Mouse (Mus musculus) intestine, embryonic 16.5 days (tissue): ENCODE data around the gene Ppm1h. TPM values are rescaled to one million over a fixed set of nuclear protein-coding genes. Genes with fewer than 3 reads are reported as not detected.

Experiments
- ATAC-seq: fragments of 200-750 bp; cut with Nextera tagmentation; 2 replicates; pipeline ENCODE4 v1.8.0; 2017; ENCODE audit warnings: moderate TSS enrichment, moderate library complexity
- H3K27ac ChIP-seq: fragments of 300-500 bp; sonication (generic); 2 replicates; pipeline ENCODE4 v1.5.1; 2014; ENCODE audit warnings: mild to moderate bottlenecking, low read length
- H3K27me3 ChIP-seq: fragments of 300-500 bp; sonication (generic); replicated peaks from 2 replicates; pipeline ENCODE4 v1.6.1; 2014; ENCODE audit warnings: low read length, control low read depth, mixed read lengths; ENCODE audit not compliant: control insufficient read depth, insufficient read depth
- H3K36me3 ChIP-seq: fragments of 300-500 bp; sonication (generic); 2 replicates; pipeline ENCODE4 v1.6.1; 2014; ENCODE audit warnings: low read length, control low read depth; ENCODE audit not compliant: control insufficient read depth, insufficient read depth
- H3K4me1 ChIP-seq: fragments of 300-500 bp; sonication (generic); 2 replicates; pipeline ENCODE4 v1.6.1; 2014; ENCODE audit warnings: low read length, control low read depth, mixed read lengths; ENCODE audit not compliant: control insufficient read depth, insufficient read depth
- H3K4me2 ChIP-seq: fragments of 300-500 bp; sonication (generic); 2 replicates; pipeline ENCODE4 v1.6.1; 2014; ENCODE audit warnings: low read depth, low read length, control low read depth
- H3K4me3 ChIP-seq: fragments of 300-500 bp; sonication (generic); 2 replicates; pipeline ENCODE4 v1.5.1; 2014; ENCODE audit warnings: mild to moderate bottlenecking, low read length
- H3K9ac ChIP-seq: fragments of 300-500 bp; sonication (generic); 2 replicates; pipeline ENCODE4 v1.6.1; 2014; ENCODE audit warnings: low read depth, low read length
- H3K9me3 ChIP-seq: fragments of 300-500 bp; sonication (generic); 2 replicates; pipeline ENCODE4 v1.6.1; 2016; ENCODE audit warnings: low read length, control low read depth; ENCODE audit not compliant: control insufficient read depth
- WGBS: fragments of 180-500 bp; shearing (Covaris S2); extraction: QIAGEN DNeasy Blood & Tissue Kit; methylation state at CpG from one replicate; pipeline ENCODE4 v1.1.7; 2014; 5-methylcytosine and 5-hydroxymethylcytosine counted together
- polyA plus RNA-seq: library from polyadenylated mRNA; unstranded; fragments of >200 nt; fragmentation: Nextera tagmentation; extraction: Ambion mirVana; gene quantifications from 2 replicates; pipeline ENCODE4 v1.2.1, GENCODE M21; 2015

Gene Ppm1h
- polyA plus RNA-seq, 1 experiment from 2014 or later, result 14.8 TPM

DNA sequence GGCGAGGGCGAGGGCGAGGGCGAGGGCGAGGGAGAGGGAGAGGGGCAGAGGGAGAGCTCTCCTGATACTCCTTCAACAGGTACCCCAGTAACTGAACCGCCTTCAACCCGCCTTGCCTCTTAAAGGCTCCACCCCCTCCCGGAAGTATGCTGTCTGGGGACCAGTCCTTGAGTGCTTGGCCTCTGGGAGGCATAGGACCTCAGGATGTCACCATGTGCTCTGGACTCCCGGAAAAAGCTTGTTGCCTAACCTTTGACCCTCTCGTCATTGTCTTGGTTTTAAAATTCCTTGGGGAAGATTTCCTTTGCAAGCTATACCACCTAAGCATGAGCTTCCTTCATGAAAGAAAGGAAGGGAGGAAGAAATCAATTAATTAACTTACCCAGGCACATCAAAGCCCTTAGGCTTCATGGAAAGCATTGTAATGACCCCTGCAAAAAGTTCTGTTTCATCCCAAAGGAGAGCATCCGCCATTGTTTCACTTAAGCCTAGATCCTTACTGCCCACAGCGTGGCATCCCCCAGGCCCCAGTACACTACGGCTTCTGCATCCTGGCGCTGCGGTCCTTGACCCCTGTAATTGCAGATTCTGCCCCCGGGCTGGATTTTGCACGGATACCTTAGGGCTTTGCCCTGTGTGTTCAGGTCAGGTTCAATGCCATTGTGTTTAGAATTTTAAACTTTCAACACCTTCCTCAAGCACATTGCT, 15.5 kb downstream of the Ppm1h start:
- Histone ChIP-seq H3K9ac (no peak overlapping the region), H3K27me3 (no peaks in the 10 kb centered on the region), H3K9me3 (no peaks in the 10 kb centered on the region), H3K36me3 (no peaks in the 10 kb centered on the region), H3K27ac (no peak overlapping the region), H3K4me3 (no peak overlapping the region), H3K4me2 (no peak overlapping the region), H3K4me1 (peaks cover 5% of the 10 kb centered on the region; the same call in 1 of the 2 replicates)
- no peak for ATAC-seq
- 73% methylated on average over 12 of the region's 17 CpGs for WGBS

- H3K9me3 ChIP-seq, result no peaks in the 10 kb centered on the region
- ATAC-seq, result peak; percentile 93
- H3K4me2 ChIP-seq, result no peak overlapping the region
- H3K4me3 ChIP-seq, result no peak overlapping the region
- peaks cover 7% of the 10 kb centered on the region; the same call in 1 of the 2 replicates for H3K4me1 ChIP-seq
- no peaks in the 10 kb centered on the region for H3K27me3 ChIP-seq
- H3K9ac ChIP-seq, result no peak overlapping the region
- no peak overlapping the region; the same call in 1 of the 2 replicates for H3K27ac ChIP-seq
- H3K36me3 ChIP-seq, result no peaks in the 10 kb centered on the region
- WGBS, result 79% methylated on average over 1 of the region's 1 CpGs
These were observed 17.8 kb downstream of the Ppm1h start for GRCm38 (mm10) chr10:122696335-122696734.

GRCm38 (mm10) chr10:122698347-122698746, 19.8 kb downstream of the Ppm1h start:
- WGBS, result 76% methylated on average over 5 of the region's 5 CpGs
- ATAC-seq, result no peak
- no peak overlapping the region for H3K4me3 ChIP-seq
- H3K4me1 ChIP-seq, result peaks cover 7% of the 10 kb centered on the region; the same call in 1 of the 2 replicates
- H3K9me3 ChIP-seq, result no peaks in the 10 kb centered on the region
- no peaks in the 10 kb centered on the region for H3K36me3 ChIP-seq
- no peak overlapping the region for H3K4me2 ChIP-seq
- H3K9ac ChIP-seq, result no peak overlapping the region
- no peaks in the 10 kb centered on the region for H3K27me3 ChIP-seq
- H3K27ac ChIP-seq, result no peak overlapping the region

DNA sequence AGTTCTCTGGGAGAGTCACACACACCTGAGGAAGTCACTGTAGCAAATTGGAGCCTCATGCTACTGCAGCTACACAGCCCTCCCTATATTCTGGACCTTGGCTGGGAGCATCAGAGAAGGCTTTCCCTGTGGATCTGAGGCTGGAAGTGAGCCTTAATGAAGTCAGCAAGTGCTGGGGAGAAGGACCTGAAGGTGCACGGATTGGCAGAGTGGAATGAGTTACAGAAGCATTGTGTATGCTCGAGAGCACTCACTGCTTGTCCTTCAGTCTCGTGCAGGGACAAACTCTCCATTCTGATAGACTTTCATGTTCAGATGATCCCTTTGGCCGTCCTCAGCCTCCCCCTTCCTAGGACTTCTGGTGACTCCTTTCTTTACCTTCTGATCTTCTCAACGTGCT, 26.3 kb downstream of the Ppm1h start:
- H3K4me1 ChIP-seq, result no peaks in the 10 kb centered on the region
- no peak overlapping the region for H3K27ac ChIP-seq
- H3K9me3 ChIP-seq, result no peaks in the 10 kb centered on the region
- H3K9ac ChIP-seq, result no peak overlapping the region
- H3K4me3 ChIP-seq, result no peak overlapping the region
- no peak overlapping the region for H3K4me2 ChIP-seq
- no peaks in the 10 kb centered on the region for H3K36me3 ChIP-seq
- no peaks in the 10 kb centered on the region for H3K27me3 ChIP-seq
- ATAC-seq, result no peak
- 93% methylated on average over 5 of the region's 5 CpGs for WGBS

DNA sequence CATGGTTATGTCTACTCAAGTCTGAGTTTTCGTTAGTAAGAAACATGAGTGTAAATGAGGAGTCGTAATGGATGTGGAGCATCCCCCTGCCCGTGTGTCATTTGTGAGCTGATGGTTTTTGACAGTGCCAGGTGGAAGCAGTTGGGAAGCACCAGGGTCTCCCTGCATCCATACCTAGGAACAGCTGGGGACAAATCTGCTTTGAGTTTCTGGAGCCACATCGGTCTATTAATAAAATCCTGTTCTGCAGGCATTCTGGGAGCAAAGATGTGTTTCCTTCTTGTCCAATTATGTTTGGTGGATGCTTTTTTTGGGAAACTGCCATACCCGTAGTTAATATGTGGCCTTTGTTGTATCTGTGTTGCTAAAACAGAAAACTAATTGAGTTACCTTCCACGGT, 26.9 kb downstream of the Ppm1h start:
- ATAC-seq, result no peak
- Histone ChIP-seq H3K4me1 (no peaks in the 10 kb centered on the region), H3K27ac (no peak overlapping the region), H3K27me3 (no peaks in the 10 kb centered on the region), H3K9me3 (no peaks in the 10 kb centered on the region), H3K36me3 (no peaks in the 10 kb centered on the region), H3K4me2 (no peak overlapping the region), H3K4me3 (no peak overlapping the region), H3K9ac (no peak overlapping the region)
- WGBS, result 89% methylated on average over 6 of the region's 6 CpGs

GRCm38 (mm10) chr10:122711381-122711811, 32.8 kb downstream of the Ppm1h start:
- no peak overlapping the region for H3K4me3 ChIP-seq
- no peaks in the 10 kb centered on the region for H3K27me3 ChIP-seq
- no peak overlapping the region for H3K9ac ChIP-seq
- WGBS, result 69% methylated on average over 6 of the region's 6 CpGs
- H3K4me1 ChIP-seq, result 0 out of 2 replicates have a peak, but pooled peaks cover 3% of the 10 kb centered on the region
- ATAC-seq, result no peak
- H3K36me3 ChIP-seq, result no peaks in the 10 kb centered on the region
- no peaks in the 10 kb centered on the region for H3K9me3 ChIP-seq
- no peak overlapping the region for H3K4me2 ChIP-seq
- H3K27ac ChIP-seq, result no peak overlapping the region

DNA sequence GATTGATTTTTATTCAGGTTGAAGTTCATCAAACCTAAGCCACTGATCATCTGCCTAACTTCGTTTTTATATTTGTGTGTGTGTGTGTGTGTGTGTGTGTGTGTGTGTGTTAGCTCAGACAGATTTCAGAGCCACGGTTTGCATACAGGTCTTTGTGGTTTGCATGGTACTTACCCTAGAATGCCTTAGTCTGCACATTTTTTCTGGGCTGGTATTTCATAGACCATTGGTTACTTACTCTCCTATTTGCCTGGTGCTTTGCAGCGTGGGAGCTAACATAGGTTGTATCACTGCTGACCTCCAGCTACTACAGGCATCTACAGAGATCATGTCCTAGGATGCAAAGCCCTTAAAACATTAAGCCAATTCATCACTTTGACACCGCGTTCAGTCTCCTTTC, 33.7 kb downstream of the Ppm1h start:
- no peak overlapping the region for H3K27ac ChIP-seq
- 0 out of 2 replicates have a peak, but pooled peaks cover 3% of the 10 kb centered on the region for H3K4me1 ChIP-seq
- H3K27me3 ChIP-seq, result no peaks in the 10 kb centered on the region
- WGBS, result 53% methylated on average over 5 of the region's 5 CpGs
- no peaks in the 10 kb centered on the region for H3K36me3 ChIP-seq
- H3K9ac ChIP-seq, result no peak overlapping the region
- no peak overlapping the region for H3K4me2 ChIP-seq
- no peak overlapping the region for H3K4me3 ChIP-seq
- no peak for ATAC-seq
- no peaks in the 10 kb centered on the region for H3K9me3 ChIP-seq

GRCm38 (mm10) chr10:122715856-122716255, 37.3 kb downstream of the Ppm1h start:
- H3K4me1 ChIP-seq, result no peaks in the 10 kb centered on the region
- H3K4me3 ChIP-seq, result no peak overlapping the region
- H3K27ac ChIP-seq, result no peak overlapping the region
- H3K9me3 ChIP-seq, result no peaks in the 10 kb centered on the region
- no peak overlapping the region for H3K9ac ChIP-seq
- no peaks in the 10 kb centered on the region for H3K27me3 ChIP-seq
- no peaks in the 10 kb centered on the region for H3K36me3 ChIP-seq
- ATAC-seq, result no peak
- no peak overlapping the region for H3K4me2 ChIP-seq
- 82% methylated on average over 12 of the region's 12 CpGs for WGBS

GRCm38 (mm10) chr10:122716286-122716685, 37.7 kb downstream of the Ppm1h start:
- Histone ChIP-seq H3K4me1 (no peaks in the 10 kb centered on the region), H3K36me3 (no peaks in the 10 kb centered on the region), H3K9ac (no peak overlapping the region), H3K4me2 (no peak overlapping the region), H3K27ac (no peak overlapping the region), H3K9me3 (no peaks in the 10 kb centered on the region), H3K4me3 (no peak overlapping the region), H3K27me3 (no peaks in the 10 kb centered on the region)
- ATAC-seq, result no peak
- 64% methylated on average over 8 of the region's 8 CpGs for WGBS
